Mouse (Mus musculus) heart, embryonic 16.5 days (tissue): ENCODE measurements at regions not wholly inside any gene's neighbourhood (a gene's known extent, or its start where the extent isn't known, plus 50 kb on each side); places are given as distances from the start of the nearest gene placed in this dataset.
"Not testable (repeated sequence)": the region's sequence is repeated elsewhere in the genome, so short reads cannot be mapped to it uniquely, and the experiment has no call there.

ENCODE experiments used
- ATAC-seq: fragments of 200-750 bp; cut with Nextera tagmentation; replicated peaks from 2 replicates; pipeline ENCODE4 v1.8.0; 2017; ENCODE audit warnings: moderate number of reproducible peaks; ENCODE audit not compliant: insufficient read depth, low FRiP score; ENCODE audit errors: extremely low read depth
- H3K27ac ChIP-seq: fragments of 300-500 bp; sonication (generic); 2 replicates; pipeline ENCODE4 v1.5.1; 2014; ENCODE audit warnings: mild to moderate bottlenecking, low read length, control low read depth, moderate library complexity
- H3K27me3 ChIP-seq: fragments of 300-500 bp; sonication (generic); 2 replicates; pipeline ENCODE4 v1.6.1; 2014; ENCODE audit warnings: low read length, mixed read lengths; ENCODE audit not compliant: control insufficient read depth, insufficient read depth
- H3K36me3 ChIP-seq: fragments of 300-500 bp; sonication (generic); 2 replicates; pipeline ENCODE4 v1.6.1; 2014; ENCODE audit not compliant: control insufficient read depth, insufficient read depth
- H3K4me1 ChIP-seq: fragments of 300-500 bp; sonication (generic); 2 replicates; pipeline ENCODE4 v1.6.1; 2014; ENCODE audit warnings: low read length, mixed read lengths; ENCODE audit not compliant: control insufficient read depth, insufficient read depth
- H3K4me2 ChIP-seq: fragments of 300-500 bp; sonication (generic); 2 replicates; pipeline ENCODE4 v1.6.1; 2014; ENCODE audit warnings: low read depth, mild to moderate bottlenecking, control low read depth, low read length
- H3K4me3 ChIP-seq: fragments of 300-500 bp; sonication (generic); 2 replicates; pipeline ENCODE4 v1.5.1; 2014; ENCODE audit warnings: mild to moderate bottlenecking, control low read depth, low read length
- H3K9ac ChIP-seq: fragments of 300-500 bp; sonication (generic); 2 replicates; pipeline ENCODE4 v1.6.1; 2014; ENCODE audit warnings: low read length, control low read depth
- H3K9me3 ChIP-seq: fragments of 300-500 bp; sonication (generic); replicated peaks from 2 replicates; pipeline ENCODE4 v1.6.1; 2016; ENCODE audit warnings: low read length; ENCODE audit not compliant: control insufficient read depth
- WGBS: fragments of 180-500 bp; shearing (Covaris S2); extraction: QIAGEN DNeasy Blood & Tissue Kit; methylation state at CpG from one replicate; pipeline ENCODE4 v1.1.7; 2014; 5-methylcytosine and 5-hydroxymethylcytosine counted together

- Histone ChIP-seq H3K9me3 (no peaks in the 10 kb centered on the region), H3K36me3 (no peaks in the 10 kb centered on the region), H3K9ac (no peak overlapping the region), H3K4me3 (no peak overlapping the region), H3K4me1 (no peaks in the 10 kb centered on the region), H3K4me2 (no peak overlapping the region), H3K27ac (no peak overlapping the region), H3K27me3 (no peaks in the 10 kb centered on the region)
- no peak for ATAC-seq
- WGBS: 88% methylated on average over 16 of the region's 16 CpGs
Measured at GRCm38 (mm10) chr13:103592371-103592770, 182.0 kb downstream of the Srek1 start.

GRCm38 (mm10) chr13:103591874-103592273, 182.5 kb downstream of the Srek1 start:
- H3K4me3 ChIP-seq: no peak overlapping the region
- 88% methylated on average over 6 of the region's 6 CpGs for WGBS
- H3K9me3 ChIP-seq: no peaks in the 10 kb centered on the region
- H3K4me1 ChIP-seq: no peaks in the 10 kb centered on the region
- no peak overlapping the region for H3K4me2 ChIP-seq
- no peak overlapping the region for H3K9ac ChIP-seq
- no peaks in the 10 kb centered on the region for H3K36me3 ChIP-seq
- no peaks in the 10 kb centered on the region for H3K27me3 ChIP-seq
- H3K27ac ChIP-seq: no peak overlapping the region
- no peak for ATAC-seq

- H3K4me2 ChIP-seq, H3K9me3 ChIP-seq, H3K4me3 ChIP-seq, H3K9ac ChIP-seq, H3K27ac ChIP-seq, H3K27me3 ChIP-seq, ATAC-seq, H3K4me1 ChIP-seq, H3K36me3 ChIP-seq: not testable (repeated sequence)
- 62% methylated on average over 7 of the region's 7 CpGs for WGBS
Measured at GRCm38 (mm10) chr13:103591381-103591780, 183.0 kb downstream of the Srek1 start.

GRCm38 (mm10) chr13:103589646-103590045, 184.8 kb downstream of the Srek1 start:
- no peak overlapping the region for H3K27ac ChIP-seq
- H3K36me3 ChIP-seq: no peaks in the 10 kb centered on the region
- no peak overlapping the region for H3K4me2 ChIP-seq
- 82% methylated on average over 5 of the region's 5 CpGs for WGBS
- no peaks in the 10 kb centered on the region for H3K4me1 ChIP-seq
- no peak for ATAC-seq
- H3K27me3 ChIP-seq: no peaks in the 10 kb centered on the region
- H3K9me3 ChIP-seq: no peaks in the 10 kb centered on the region
- no peak overlapping the region for H3K4me3 ChIP-seq
- no peak overlapping the region for H3K9ac ChIP-seq

- no peaks in the 10 kb centered on the region for H3K9me3 ChIP-seq
- no peak overlapping the region for H3K4me2 ChIP-seq
- WGBS: 58% methylated on average over 4 of the region's 4 CpGs
- H3K27me3 ChIP-seq: no peaks in the 10 kb centered on the region
- ATAC-seq: no peak
- no peak overlapping the region for H3K27ac ChIP-seq
- H3K4me1 ChIP-seq: no peaks in the 10 kb centered on the region
- H3K36me3 ChIP-seq: no peaks in the 10 kb centered on the region
- H3K4me3 ChIP-seq: no peak overlapping the region
- H3K9ac ChIP-seq: no peak overlapping the region
Measured at GRCm38 (mm10) chr13:103576856-103577255, 197.6 kb downstream of the Srek1 start.

- H3K4me3 ChIP-seq: no peak overlapping the region
Measured at GRCm38 (mm10) chr13:103564715-103565114, 209.7 kb downstream of the Srek1 start.

GRCm38 (mm10) chr13:103561795-103562705, 212.4 kb downstream of the Srek1 start:
- Histone ChIP-seq H3K9ac (no peak overlapping the region), H3K4me2 (no peak overlapping the region), H3K36me3 (no peaks in the 10 kb centered on the region), H3K4me1 (no peaks in the 10 kb centered on the region), H3K9me3 (no peaks in the 10 kb centered on the region), H3K4me3 (no peak overlapping the region), H3K27ac (no peak overlapping the region), H3K27me3 (no peaks in the 10 kb centered on the region)
- WGBS: 82% methylated on average over 26 of the region's 26 CpGs
- ATAC-seq: no peak

More at GRCm38 (mm10) chr13:103564715-103565114, 209.7 kb downstream of the Srek1 start:
- Histone ChIP-seq H3K9ac (no peak overlapping the region), H3K4me2 (no peak overlapping the region), H3K9me3 (no peaks in the 10 kb centered on the region), H3K27ac (no peak overlapping the region), H3K27me3 (no peaks in the 10 kb centered on the region), H3K36me3 (no peaks in the 10 kb centered on the region), H3K4me1 (no peaks in the 10 kb centered on the region)
- no peak for ATAC-seq
- 57% methylated on average over 8 of the region's 8 CpGs for WGBS

GRCm38 (mm10) chr13:103558915-103559314, 215.5 kb downstream of the Srek1 start:
- no peaks in the 10 kb centered on the region for H3K9me3 ChIP-seq
- no peaks in the 10 kb centered on the region for H3K27me3 ChIP-seq
- H3K4me3 ChIP-seq: no peak overlapping the region
- H3K4me1 ChIP-seq: no peaks in the 10 kb centered on the region
- ATAC-seq: no peak
- H3K9ac ChIP-seq: no peak overlapping the region
- H3K27ac ChIP-seq: no peak overlapping the region
- 76% methylated on average over 3 of the region's 3 CpGs for WGBS
- no peak overlapping the region for H3K4me2 ChIP-seq
- H3K36me3 ChIP-seq: no peaks in the 10 kb centered on the region

- ATAC-seq: no peak
- H3K4me2 ChIP-seq: no peak overlapping the region
- no peaks in the 10 kb centered on the region for H3K36me3 ChIP-seq
- no peak overlapping the region for H3K4me3 ChIP-seq
- WGBS: 84% methylated on average over 10 of the region's 10 CpGs
- H3K9me3 ChIP-seq: no peaks in the 10 kb centered on the region
- no peaks in the 10 kb centered on the region for H3K27me3 ChIP-seq
- H3K27ac ChIP-seq: no peak overlapping the region
- H3K9ac ChIP-seq: no peak overlapping the region
- no peaks in the 10 kb centered on the region for H3K4me1 ChIP-seq
Measured at GRCm38 (mm10) chr13:103539577-103539976, 205.3 kb upstream of the Mast4 start.
